Mouse (Mus musculus): Measurements from ENCODE around the gene Tk1. TPM values are rescaled to one million over a fixed set of nuclear protein-coding genes. Genes with fewer than 3 reads are reported as not detected.

Tk1 gene
- polyA plus RNA-seq, 1 experiment from 2014 or later = 136 TPM

DNA sequence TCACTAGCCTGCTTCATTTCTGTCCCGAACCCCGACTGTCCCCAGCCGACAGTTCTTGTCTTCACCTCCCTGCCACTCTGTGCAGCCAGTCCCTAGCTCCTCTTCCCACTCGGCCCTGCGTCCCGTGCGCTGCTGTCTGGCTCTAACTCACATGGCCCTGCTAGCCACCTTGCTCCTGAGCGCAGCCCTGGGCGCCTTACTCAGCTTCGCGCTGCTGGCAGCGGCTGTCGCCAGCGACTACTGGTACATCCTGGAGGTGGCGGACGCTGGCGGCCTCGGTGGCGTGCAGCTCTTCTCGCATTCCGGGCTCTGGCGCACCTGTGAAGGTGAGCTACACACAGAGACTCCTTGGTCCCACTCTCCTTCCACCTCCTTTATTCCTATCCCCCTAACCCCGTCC is 34.7 kb upstream of the Tk1 start, which contains the start of gene Tmem235:
Tmem235 (plus strand) TSS at position 152 of the 400 bp plus-strand sequence.
- Histone ChIP-seq H3K4me1 (replicated peaks) (peaks cover 14% of the 10 kb centered on the region), H3K4me2 (peak within 1 kb of the TSS; percentile 30), H3K9me3 (no peaks in the 10 kb centered on the region), H3K27ac (no peak within 1 kb of the TSS), H3K36me3 (peaks cover 23% of the 10 kb centered on the region), H3K4me3 (replicated peaks) (peak within 1 kb of the TSS; percentile 11), H3K27me3 (peaks cover 67% of the 10 kb centered on the region), H3K9ac (replicated peaks) (peak within 1 kb of the TSS; percentile 23; the same call in 1 of the 2 replicates)
- ATAC-seq (ENCODE audit: insufficient number of reproducible peaks, insufficient read depth, low FRiP score, low TSS enrichment, low read depth) = no peak
- WGBS = 3% methylated on average over 23 of the region's 23 CpGs

DNA sequence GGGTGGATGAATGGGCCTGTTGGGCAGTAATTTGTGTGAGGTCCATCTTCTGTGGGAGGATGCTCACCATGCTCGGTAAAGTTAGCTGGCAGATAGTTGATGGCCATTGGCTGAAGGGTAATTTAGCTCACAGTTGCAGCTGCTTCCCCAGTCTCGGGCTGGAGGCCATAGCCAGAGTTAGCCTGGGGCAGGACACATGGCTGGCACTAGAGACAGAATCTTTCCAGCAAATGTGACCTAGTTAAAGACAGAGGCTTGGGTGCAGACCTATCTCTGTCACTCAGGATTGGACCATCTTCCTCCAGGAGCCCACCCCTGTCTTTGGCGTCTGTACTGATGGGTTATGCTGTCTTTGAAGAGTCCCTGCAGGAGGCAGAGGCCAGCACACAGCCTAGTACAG is 32.5 kb upstream of the Tk1 start:
- H3K36me3 ChIP-seq = peaks cover 45% of the 10 kb centered on the region
- no peak overlapping the region for H3K4me3 ChIP-seq (replicated peaks)
- no peak overlapping the region for H3K9ac ChIP-seq (replicated peaks)
- ATAC-seq (ENCODE audit: insufficient number of reproducible peaks, insufficient read depth, low FRiP score, low TSS enrichment, low read depth) = no peak
- H3K27me3 ChIP-seq = peaks cover 51% of the 10 kb centered on the region
- H3K4me2 ChIP-seq = no peak overlapping the region
- H3K9me3 ChIP-seq = no peaks in the 10 kb centered on the region
- peaks cover 12% of the 10 kb centered on the region for H3K4me1 ChIP-seq (replicated peaks)
- no peak overlapping the region for H3K27ac ChIP-seq
- 45% methylated on average over 3 of the region's 3 CpGs for WGBS

DNA sequence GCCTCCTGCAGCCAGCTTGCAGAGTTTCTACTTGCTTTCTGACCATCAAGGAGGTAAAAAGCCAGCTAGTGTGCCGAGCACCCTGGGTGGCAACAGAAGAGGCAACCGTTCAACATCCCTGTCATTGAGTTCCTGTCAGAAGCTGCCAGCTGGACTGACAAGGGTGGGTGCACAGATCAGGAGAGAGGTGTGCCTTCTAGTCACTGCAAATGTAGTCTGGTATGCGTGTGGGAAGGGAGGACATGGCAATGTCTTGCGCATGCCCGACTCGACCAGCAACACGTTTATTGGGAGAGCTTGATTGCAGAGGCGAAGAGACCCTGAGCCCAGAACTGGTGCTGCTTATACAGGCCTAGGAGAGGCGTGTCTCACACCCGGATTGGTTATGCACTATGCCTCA is 31.6 kb upstream of the Tk1 start:
- Histone ChIP-seq H3K27me3 (peaks cover 42% of the 10 kb centered on the region), H3K4me3 (replicated peaks) (no peak overlapping the region), H3K27ac (no peak overlapping the region), H3K4me1 (replicated peaks) (peaks cover 12% of the 10 kb centered on the region), H3K4me2 (no peak overlapping the region), H3K9ac (replicated peaks) (no peak overlapping the region), H3K9me3 (no peaks in the 10 kb centered on the region), H3K36me3 (peaks cover 54% of the 10 kb centered on the region)
- ATAC-seq (ENCODE audit: insufficient number of reproducible peaks, insufficient read depth, low FRiP score, low TSS enrichment, low read depth) = no peak
- 94% methylated on average over 10 of the region's 10 CpGs for WGBS

DNA sequence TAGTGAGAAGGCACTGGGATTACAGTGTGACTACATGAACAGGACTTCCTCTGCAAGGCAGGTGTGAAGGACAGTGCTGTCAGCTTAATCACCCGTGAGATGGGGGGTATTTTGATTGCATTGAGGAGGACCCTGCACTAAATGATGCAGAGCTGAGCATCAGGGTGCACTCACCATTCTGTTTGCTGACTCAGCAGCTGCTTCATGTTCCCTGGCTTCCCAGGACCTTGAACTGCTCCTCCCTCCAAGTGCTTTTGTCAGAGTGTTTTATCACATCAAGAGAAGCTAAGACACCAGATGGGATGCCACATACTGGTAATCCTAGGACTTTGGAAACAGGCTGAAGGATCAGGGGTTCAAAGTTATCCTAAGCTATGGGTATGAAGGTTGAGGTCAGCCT is 30.1 kb upstream of the Tk1 start:
- no peak for ATAC-seq (ENCODE audit: insufficient number of reproducible peaks, insufficient read depth, low FRiP score, low TSS enrichment, low read depth)
- Histone ChIP-seq H3K4me1 (replicated peaks) (peaks cover 12% of the 10 kb centered on the region), H3K4me2 (no peak overlapping the region), H3K4me3 (replicated peaks) (no peak overlapping the region), H3K9ac (replicated peaks) (no peak overlapping the region), H3K36me3 (peaks cover 64% of the 10 kb centered on the region), H3K9me3 (no peaks in the 10 kb centered on the region), H3K27ac (no peak overlapping the region), H3K27me3 (peaks cover 27% of the 10 kb centered on the region)
- 85% methylated on average over 1 of the region's 1 CpGs for WGBS

DNA sequence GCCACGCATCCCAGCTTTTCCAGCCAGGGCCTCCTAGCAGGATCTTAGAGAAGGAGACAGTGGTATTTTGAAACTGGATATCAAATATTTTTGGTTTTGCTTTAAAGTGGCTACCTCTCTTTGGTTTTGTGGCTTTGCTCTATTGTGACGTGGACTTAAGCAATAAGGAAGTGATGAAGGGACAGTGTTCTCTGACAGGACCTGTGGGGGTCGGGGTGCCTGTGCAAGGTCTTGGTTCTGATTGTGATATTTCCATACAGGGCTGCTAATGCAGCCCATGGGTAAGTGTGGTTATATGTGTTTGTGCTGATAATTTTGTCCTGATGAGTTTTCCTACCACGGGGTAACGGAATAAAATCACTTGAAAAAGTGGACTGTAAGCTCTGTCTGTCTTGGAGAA is 29.5 kb upstream of the Tk1 start:
- Histone ChIP-seq H3K9me3 (no peaks in the 10 kb centered on the region), H3K36me3 (peaks cover 64% of the 10 kb centered on the region), H3K4me2 (no peak overlapping the region), H3K9ac (replicated peaks) (no peak overlapping the region), H3K27ac (no peak overlapping the region), H3K4me3 (replicated peaks) (no peak overlapping the region), H3K4me1 (replicated peaks) (peaks cover 10% of the 10 kb centered on the region), H3K27me3 (peaks cover 21% of the 10 kb centered on the region)
- 96% methylated on average over 5 of the region's 5 CpGs for WGBS
- no peak for ATAC-seq (ENCODE audit: insufficient number of reproducible peaks, insufficient read depth, low FRiP score, low TSS enrichment, low read depth)

DNA sequence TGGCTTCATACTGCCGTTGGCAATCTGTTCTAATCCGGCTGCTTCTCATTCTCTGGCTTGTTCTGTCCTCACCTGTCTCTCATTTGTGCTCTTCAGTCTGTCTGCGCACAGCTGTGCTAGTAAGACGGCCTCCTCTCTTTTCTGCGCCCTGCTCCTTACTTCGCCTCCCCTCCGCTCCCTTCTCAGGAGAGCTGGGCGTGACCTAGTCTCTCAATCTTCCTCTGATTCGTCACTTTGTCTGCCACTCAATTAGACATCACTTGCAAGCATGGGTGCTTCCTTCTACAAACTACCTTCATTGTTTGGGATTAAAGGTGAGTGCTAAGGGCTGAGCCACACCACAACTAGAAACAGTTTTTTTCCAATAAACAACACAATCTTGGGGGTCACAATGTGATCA is 28.3 kb upstream of the Tk1 start:
- Histone ChIP-seq H3K9me3 (no peaks in the 10 kb centered on the region), H3K36me3 (peaks cover 64% of the 10 kb centered on the region), H3K4me1 (replicated peaks) (peaks cover 13% of the 10 kb centered on the region), H3K9ac (replicated peaks) (no peak overlapping the region), H3K4me2 (no peak overlapping the region), H3K4me3 (replicated peaks) (no peak overlapping the region), H3K27me3 (peaks cover 10% of the 10 kb centered on the region), H3K27ac (no peak overlapping the region)
- 96% methylated on average over 9 of the region's 9 CpGs for WGBS
- no peak for ATAC-seq (ENCODE audit: insufficient number of reproducible peaks, insufficient read depth, low FRiP score, low TSS enrichment, low read depth)

DNA sequence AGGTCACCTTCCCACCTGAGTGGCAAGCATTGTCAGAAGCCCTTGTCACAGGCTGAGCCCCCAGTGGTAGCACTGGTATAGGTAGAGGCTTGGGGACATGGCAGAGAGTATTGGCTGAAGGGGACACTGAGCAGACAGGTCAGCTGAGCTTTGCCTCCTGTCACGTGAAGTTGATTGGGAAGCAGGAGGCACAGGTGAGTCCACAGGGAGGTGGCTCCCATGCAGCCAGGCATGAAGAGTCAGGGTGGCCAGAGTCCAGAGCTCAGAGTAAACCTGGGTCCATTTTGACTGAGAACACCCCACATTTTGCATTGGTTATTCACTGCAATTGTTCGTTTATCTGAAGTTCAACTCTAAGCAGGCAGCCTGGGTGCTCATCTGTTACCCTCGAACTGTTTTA is 27.0 kb upstream of the Tk1 start:
- Histone ChIP-seq H3K4me1 (replicated peaks) (peaks cover 19% of the 10 kb centered on the region), H3K36me3 (peaks cover 61% of the 10 kb centered on the region), H3K27ac (no peak overlapping the region), H3K4me3 (replicated peaks) (no peak overlapping the region), H3K9ac (replicated peaks) (no peak overlapping the region), H3K4me2 (no peak overlapping the region), H3K27me3 (no peaks in the 10 kb centered on the region), H3K9me3 (no peaks in the 10 kb centered on the region)
- WGBS = 85% methylated on average over 3 of the region's 3 CpGs
- no peak for ATAC-seq (ENCODE audit: insufficient number of reproducible peaks, insufficient read depth, low FRiP score, low TSS enrichment, low read depth)

DNA sequence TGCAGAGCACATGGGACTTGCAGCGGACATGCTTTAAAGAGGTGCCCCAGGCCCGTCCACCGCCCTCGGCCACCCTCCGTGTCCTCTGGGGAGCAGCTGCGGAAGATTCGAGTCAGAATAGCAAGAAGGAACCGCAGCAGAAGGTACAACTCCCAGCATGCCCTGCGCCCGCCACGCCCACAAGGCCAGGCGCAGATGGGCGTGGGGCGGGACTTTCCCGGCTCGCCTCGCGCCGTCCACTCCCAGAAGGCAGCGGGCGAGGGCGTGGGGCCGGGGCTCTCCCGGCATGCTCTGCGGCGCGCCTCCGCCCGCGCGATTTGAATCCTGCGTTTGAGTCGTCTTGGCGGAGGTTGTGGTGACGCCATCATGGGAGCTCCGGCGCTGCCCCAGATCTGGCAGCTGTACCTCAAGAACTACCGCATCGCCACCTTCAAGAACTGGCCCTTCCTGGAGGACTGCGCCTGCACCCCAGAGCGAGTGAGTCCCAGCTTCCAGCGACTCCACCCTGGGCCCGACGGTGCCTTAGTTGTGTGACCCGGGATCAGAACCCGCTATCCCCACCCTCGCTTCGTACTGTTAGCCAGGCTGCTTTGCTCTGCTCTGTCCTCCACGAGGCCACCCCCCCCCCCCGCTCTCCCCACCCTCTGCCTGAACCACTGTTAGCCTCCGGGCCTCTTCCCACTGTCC is 23.2 kb upstream of the Tk1 start, which contains the start of gene Birc5:
Birc5 (plus strand) TSS at position 267 of the 687 bp plus-strand sequence.
- H3K9ac ChIP-seq (replicated peaks) = peak within 1 kb of the TSS; percentile 80
- H3K4me2 ChIP-seq = peak within 1 kb of the TSS; percentile 86
- WGBS = 1% methylated on average over 50 of the region's 51 CpGs
- H3K9me3 ChIP-seq = no peaks in the 10 kb centered on the region
- peak within 1 kb of the TSS; percentile 71 for H3K4me3 ChIP-seq (replicated peaks)
- H3K27me3 ChIP-seq = no peaks in the 10 kb centered on the region
- H3K4me1 ChIP-seq (replicated peaks) = peaks cover 24% of the 10 kb centered on the region
- H3K27ac ChIP-seq = peak within 1 kb of the TSS; percentile 94
- H3K36me3 ChIP-seq = peaks cover 26% of the 10 kb centered on the region
- peak; percentile 92 for ATAC-seq (ENCODE audit: insufficient number of reproducible peaks, insufficient read depth, low FRiP score, low TSS enrichment, low read depth)

DNA sequence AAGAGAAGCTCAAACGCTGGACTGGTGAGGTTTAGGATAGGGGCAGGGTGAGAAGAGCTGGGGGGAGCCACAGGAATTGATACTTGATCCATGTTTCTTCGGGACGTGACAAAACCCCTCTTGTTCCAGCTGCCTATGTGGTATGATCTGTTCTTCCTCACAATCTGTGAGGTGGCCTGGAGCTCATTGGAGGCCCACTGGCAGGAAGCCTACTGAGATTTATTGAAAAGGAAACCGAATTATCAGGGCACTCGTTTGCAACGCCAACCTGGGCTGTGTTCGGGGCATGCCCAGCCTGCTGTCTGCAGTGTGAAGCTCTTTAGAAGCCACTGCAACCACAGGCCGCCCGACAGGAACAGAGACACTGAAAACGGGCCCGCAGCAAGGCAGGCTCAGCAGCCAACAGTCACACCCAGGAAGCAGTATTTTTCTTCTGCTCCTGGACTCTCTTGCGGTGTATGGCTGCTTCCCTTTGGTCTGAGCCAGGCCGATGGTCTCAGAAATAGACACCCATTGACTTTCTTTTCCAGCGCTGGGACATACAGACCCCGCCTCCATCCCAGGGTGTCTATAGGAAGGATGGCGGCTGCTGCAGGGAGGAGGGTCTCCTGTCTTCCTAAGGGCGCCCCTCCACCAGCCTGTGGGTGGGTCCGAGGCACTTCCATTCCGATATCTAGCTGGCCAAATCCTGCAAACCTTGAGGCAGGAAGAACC is 22.5 kb upstream of the Tk1 start:
- Histone ChIP-seq H3K9me3 (no peaks in the 10 kb centered on the region), H3K9ac (replicated peaks) (peak overlapping the region; percentile 77), H3K27me3 (no peaks in the 10 kb centered on the region), H3K4me2 (peak overlapping the region; percentile 86), H3K4me1 (replicated peaks) (peaks cover 24% of the 10 kb centered on the region), H3K27ac (peak overlapping the region; percentile 94), H3K36me3 (peaks cover 19% of the 10 kb centered on the region), H3K4me3 (replicated peaks) (peak overlapping the region; percentile 71)
- ATAC-seq (ENCODE audit: insufficient number of reproducible peaks, insufficient read depth, low FRiP score, low TSS enrichment, low read depth) = peak; percentile 67
- WGBS = 7% methylated on average over 19 of the region's 19 CpGs

DNA sequence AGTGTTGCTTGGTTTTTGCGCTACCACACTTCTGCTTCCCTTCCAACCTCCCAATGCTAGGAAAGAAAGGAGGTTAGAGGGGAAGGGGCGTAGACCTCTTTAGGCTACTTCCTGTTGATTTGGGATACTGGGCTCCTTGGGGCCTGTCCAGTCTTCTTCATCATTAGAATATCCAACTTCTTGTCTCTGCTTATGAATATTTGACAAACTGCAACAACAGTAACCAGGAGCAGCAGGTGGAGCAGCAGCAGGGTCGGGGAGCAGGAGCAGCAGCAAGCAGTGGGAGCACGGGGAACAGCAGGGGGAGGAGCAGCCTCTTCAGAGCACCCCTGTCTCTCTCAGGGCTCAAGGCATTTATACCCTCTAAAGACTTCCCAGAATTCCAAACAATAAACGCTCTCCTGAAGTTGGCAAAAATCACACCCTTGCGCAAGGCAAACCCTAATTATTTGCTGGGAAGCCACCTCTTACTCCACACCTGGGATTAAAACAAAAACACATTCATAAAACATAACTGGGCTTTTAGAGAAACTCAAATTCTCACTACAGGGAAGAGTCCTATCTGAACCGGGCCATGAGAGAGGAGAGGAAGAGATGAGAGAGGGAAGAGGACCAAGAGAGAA is 21.8 kb upstream of the Tk1 start:
- peak overlapping the region; percentile 86 for H3K4me2 ChIP-seq
- peak overlapping the region; percentile 71 for H3K4me3 ChIP-seq (replicated peaks)
- H3K9me3 ChIP-seq = no peaks in the 10 kb centered on the region
- H3K9ac ChIP-seq (replicated peaks) = peak overlapping the region; percentile 77
- 76% methylated on average over 7 of the region's 7 CpGs for WGBS
- peak overlapping the region; percentile 94 for H3K27ac ChIP-seq
- no peak for ATAC-seq (ENCODE audit: insufficient number of reproducible peaks, insufficient read depth, low FRiP score, low TSS enrichment, low read depth)
- H3K4me1 ChIP-seq (replicated peaks) = peaks cover 24% of the 10 kb centered on the region
- no peaks in the 10 kb centered on the region for H3K27me3 ChIP-seq
- peaks cover 12% of the 10 kb centered on the region for H3K36me3 ChIP-seq

DNA sequence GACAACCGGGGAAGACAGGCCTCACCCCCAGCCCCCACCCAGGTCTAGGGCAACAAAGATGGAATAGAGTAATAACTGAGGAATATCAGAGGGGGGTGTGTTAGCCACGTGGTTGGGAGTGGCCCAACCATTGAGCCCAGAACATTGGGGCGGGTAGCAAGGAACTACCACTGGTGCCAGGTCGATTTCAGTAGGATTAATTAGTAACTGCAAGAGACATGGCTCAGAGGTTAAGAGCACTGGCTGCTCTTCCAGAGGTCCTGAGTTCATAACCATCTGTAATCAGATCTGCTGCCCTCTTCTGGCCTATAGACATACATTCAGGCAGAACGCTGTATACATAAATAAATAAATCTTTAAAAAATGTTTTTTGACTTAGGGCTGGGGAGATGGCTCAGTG is 20.7 kb upstream of the Tk1 start:
- peaks cover 1% of the 10 kb centered on the region; the same call in 1 of the 2 replicates for H3K36me3 ChIP-seq
- H3K27me3 ChIP-seq = no peaks in the 10 kb centered on the region
- H3K4me2 ChIP-seq = no peak overlapping the region
- 56% methylated on average over 5 of the region's 5 CpGs for WGBS
- H3K4me3 ChIP-seq (replicated peaks) = no peak overlapping the region
- H3K4me1 ChIP-seq (replicated peaks) = peaks cover 24% of the 10 kb centered on the region
- H3K9me3 ChIP-seq = no peaks in the 10 kb centered on the region
- H3K9ac ChIP-seq (replicated peaks) = no peak overlapping the region
- ATAC-seq (ENCODE audit: insufficient number of reproducible peaks, insufficient read depth, low FRiP score, low TSS enrichment, low read depth) = no peak
- H3K27ac ChIP-seq = no peak overlapping the region

Data from limb, embryonic 12.5 days (tissue).